Mouse (Mus musculus): Measurements from ENCODE around the gene Tnxb. TPM values are rescaled to one million over a fixed set of nuclear protein-coding genes. Genes with fewer than 3 reads are reported as not detected.

The Tnxb gene
- polyA plus RNA-seq, 1 experiment from 2014 or later: 0.62 TPM

DNA sequence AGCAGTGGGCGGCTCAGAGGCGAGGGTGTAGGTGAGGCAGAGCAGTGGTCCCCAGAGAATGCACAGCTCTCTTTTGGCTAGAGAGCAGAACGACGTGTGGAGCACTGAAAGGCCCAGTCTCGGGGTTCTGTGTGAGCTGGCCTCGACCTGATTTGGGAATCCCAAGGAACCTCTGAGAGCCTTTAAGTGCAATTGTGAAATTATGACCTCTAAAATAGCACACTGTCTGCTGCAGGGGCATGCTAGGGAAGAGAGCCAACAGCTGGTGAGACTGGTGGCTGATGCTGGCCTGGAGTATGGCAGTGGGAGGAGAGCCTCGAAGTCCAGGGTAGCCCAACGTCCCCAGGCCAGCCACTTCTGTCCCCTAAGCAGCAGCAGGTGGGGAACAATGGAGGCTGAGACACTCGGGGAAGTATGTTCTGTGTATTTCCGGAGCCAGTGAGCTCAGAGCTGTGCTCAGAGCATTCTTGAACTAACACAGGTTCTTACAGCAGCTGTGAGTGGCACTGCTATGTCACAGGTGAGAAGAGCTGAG, 13.4 kb downstream of the Tnxb start:
- no peak overlapping the region for H3K4me3 ChIP-seq (ENCODE audit: low read length)
- no peak for ATAC-seq (ENCODE audit: low read depth)
- H3K9me3 ChIP-seq (ENCODE audit: control insufficient read depth, low read length): no peaks in the 10 kb centered on the region
- H3K36me3 ChIP-seq (ENCODE audit: control insufficient read depth, insufficient read depth, low read length): no peaks in the 10 kb centered on the region
- H3K27ac ChIP-seq (ENCODE audit: low read length): no peak overlapping the region
- 53% methylated on average over 10 of the region's 10 CpGs for WGBS
- H3K4me2 ChIP-seq (ENCODE audit: low read depth, low read length): no peak overlapping the region
- peaks cover 14% of the 10 kb centered on the region; the same call in 1 of the 2 replicates for H3K27me3 ChIP-seq (ENCODE audit: control insufficient read depth, insufficient read depth, low read depth, low read length)
- peaks cover 24% of the 10 kb centered on the region for H3K4me1 ChIP-seq (replicated peaks; ENCODE audit: control insufficient read depth, insufficient read depth, low read length)
- no peak overlapping the region for H3K9ac ChIP-seq (ENCODE audit: low read length)

DNA sequence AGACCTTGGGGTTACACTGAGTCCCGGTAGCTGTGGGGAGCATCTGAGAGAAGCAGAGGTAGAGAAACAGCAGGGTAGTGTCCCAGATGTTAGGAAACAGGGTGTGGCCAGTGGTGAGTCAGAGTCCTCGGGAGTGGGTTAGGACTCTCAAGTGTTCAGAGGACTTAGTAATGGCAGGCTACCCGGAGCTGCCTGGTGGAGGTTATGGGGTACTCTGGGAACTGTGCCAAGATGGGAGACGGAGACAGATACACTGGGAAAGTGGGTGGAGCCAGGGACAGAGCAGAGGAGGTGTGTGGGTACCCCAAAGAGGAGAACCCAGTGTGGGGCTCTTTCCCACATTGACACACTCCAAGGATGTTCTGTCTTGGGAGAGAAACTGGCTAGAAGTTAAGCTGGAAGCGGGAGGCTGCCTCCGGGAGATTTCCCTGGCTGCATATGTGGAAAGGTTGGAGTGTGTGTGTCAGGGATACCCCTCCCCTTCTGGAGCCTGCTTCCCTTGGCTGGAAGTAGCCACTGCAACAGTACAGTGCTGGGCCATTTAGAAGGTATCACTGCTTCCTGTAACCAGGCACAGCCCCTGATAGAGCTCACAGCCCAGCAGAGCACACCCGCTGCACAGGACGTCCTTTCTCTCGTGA, 14.0 kb downstream of the Tnxb start:
- ATAC-seq (ENCODE audit: low read depth): 0 out of 2 replicates have a peak, but pooled peaks have one; percentile 21

DNA sequence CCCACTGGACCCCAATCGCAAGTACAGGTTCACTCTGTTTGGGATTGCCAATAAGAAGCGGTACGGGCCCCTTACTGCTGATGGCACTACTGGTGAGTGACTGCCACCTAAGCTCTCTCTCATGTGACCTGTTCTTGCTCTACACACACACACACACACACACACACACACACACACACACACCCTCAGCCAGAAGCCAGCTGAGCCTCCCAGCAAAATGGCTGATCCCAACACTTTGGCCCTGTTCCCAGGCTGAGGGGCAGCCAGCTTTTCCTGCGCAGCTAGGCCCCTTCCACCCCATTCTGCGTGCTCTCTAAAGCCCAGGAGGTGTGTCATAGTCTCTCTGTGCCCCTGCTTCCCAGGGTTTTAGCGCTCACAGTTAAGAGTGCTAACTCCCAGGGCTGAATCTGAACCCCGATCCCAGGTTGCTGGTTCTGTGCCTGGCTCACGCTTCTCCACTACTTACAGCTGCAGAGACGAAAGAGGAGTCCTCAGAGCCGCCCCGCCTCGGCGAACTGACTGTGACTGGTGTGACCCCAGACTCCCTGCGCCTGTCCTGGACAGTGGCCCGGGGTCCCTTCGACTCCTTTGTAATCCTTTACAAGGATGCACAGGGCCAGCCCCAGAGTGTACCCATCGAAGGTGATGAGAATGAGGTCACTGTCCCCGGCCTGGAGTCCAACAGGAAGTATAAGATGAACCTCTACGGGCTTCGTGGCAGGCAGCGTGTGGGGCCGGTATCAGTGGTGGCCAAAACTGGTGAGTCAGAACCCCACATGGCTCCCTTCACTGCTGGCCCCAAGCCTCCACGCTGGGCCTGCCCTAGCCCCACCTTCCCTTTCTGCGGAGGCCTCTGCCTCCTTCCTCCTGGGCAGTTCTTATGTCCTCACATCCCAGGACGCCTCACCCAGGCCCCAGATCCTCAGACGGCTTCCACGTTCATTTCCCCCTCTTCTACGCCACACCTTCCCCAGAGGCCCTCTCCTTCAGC, 15.1 kb downstream of the Tnxb start:
- H3K9me3 ChIP-seq (ENCODE audit: control insufficient read depth, low read length): no peaks in the 10 kb centered on the region
- no peaks in the 10 kb centered on the region for H3K36me3 ChIP-seq (ENCODE audit: control insufficient read depth, insufficient read depth, low read length)
- no peak overlapping the region for H3K4me2 ChIP-seq (ENCODE audit: low read depth, low read length)
- H3K9ac ChIP-seq (ENCODE audit: low read length): peak overlapping the region; percentile 34
- peak; percentile 81 for ATAC-seq (ENCODE audit: low read depth)
- peak overlapping the region; percentile 27 for H3K27ac ChIP-seq (ENCODE audit: low read length)
- peaks cover 24% of the 10 kb centered on the region for H3K4me1 ChIP-seq (replicated peaks; ENCODE audit: control insufficient read depth, insufficient read depth, low read length)
- peaks cover under 1% of the 10 kb centered on the region; the same call in 1 of the 2 replicates for H3K27me3 ChIP-seq (ENCODE audit: control insufficient read depth, insufficient read depth, low read depth, low read length)
- H3K4me3 ChIP-seq (ENCODE audit: low read length): no peak overlapping the region
- 57% methylated on average over 28 of the region's 28 CpGs for WGBS

More for the DNA sequence above, 14.0 kb downstream of the Tnxb start:
- no peaks in the 10 kb centered on the region for H3K9me3 ChIP-seq (ENCODE audit: control insufficient read depth, low read length)
- no peaks in the 10 kb centered on the region for H3K36me3 ChIP-seq (ENCODE audit: control insufficient read depth, insufficient read depth, low read length)
- H3K27ac ChIP-seq (ENCODE audit: low read length): 0 out of 2 replicates have a peak overlapping the region, but pooled peaks have one; percentile 3
- H3K4me2 ChIP-seq (ENCODE audit: low read depth, low read length): no peak overlapping the region
- H3K27me3 ChIP-seq (ENCODE audit: control insufficient read depth, insufficient read depth, low read depth, low read length): peaks cover 10% of the 10 kb centered on the region; the same call in 1 of the 2 replicates
- no peak overlapping the region for H3K4me3 ChIP-seq (ENCODE audit: low read length)
- H3K4me1 ChIP-seq (replicated peaks; ENCODE audit: control insufficient read depth, insufficient read depth, low read length): peaks cover 24% of the 10 kb centered on the region
- WGBS: 27% methylated on average over 9 of the region's 9 CpGs
- no peak overlapping the region for H3K9ac ChIP-seq (ENCODE audit: low read length)

DNA sequence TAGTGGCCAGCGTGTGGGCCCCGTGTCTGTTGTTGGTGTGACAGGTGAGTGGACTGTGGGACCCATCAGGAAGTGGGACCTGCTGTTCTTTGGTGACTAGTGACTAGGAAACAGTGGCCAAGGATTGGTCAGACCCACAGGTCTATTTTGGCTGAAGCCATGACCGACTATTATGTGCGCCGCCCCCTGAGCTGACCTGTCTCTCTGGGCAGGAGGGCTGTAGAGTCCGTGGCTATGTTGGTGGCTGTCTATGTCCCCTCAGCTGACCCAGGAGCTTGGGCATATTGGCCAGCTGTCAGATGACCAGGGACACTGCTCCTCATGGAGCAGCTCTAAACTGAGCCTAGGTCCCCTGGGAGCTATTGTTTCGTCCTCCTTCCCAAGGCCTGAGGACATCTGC, 18.6 kb downstream of the Tnxb start:
- H3K4me3 ChIP-seq (ENCODE audit: low read length): no peak overlapping the region
- no peak overlapping the region for H3K4me2 ChIP-seq (ENCODE audit: low read depth, low read length)
- no peak for ATAC-seq (ENCODE audit: low read depth)
- no peaks in the 10 kb centered on the region for H3K9me3 ChIP-seq (ENCODE audit: control insufficient read depth, low read length)
- no peak overlapping the region for H3K27ac ChIP-seq (ENCODE audit: low read length)
- WGBS: 91% methylated on average over 7 of the region's 7 CpGs
- no peaks in the 10 kb centered on the region for H3K36me3 ChIP-seq (ENCODE audit: control insufficient read depth, insufficient read depth, low read length)
- peaks cover 26% of the 10 kb centered on the region for H3K4me1 ChIP-seq (replicated peaks; ENCODE audit: control insufficient read depth, insufficient read depth, low read length)
- no peak overlapping the region for H3K9ac ChIP-seq (ENCODE audit: low read length)
- H3K27me3 ChIP-seq (ENCODE audit: control insufficient read depth, insufficient read depth, low read depth, low read length): no peaks in the 10 kb centered on the region

DNA sequence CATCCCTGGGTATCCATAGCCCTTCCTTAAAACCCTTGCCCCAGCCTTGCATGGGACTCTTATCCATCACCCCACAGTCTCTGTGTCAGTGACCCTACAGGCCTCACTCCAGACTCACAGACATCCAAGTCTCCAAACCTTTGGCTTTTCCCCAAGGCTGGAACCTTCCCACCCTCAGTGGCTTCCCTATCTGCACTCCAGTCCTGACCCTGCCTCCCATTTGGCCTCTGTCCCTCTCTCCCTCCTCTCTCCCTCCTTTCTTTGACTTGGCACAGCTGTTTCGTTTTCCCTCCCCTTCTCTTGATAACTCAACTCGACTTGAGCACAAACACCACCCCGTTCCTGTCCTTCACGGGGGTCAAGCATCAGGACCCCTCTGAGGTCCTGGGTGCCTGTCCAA, 20.1 kb downstream of the Tnxb start:
- ATAC-seq (ENCODE audit: low read depth): 0 out of 2 replicates have a peak, but pooled peaks have one; percentile 21
- no peak overlapping the region for H3K27ac ChIP-seq (ENCODE audit: low read length)
- H3K36me3 ChIP-seq (ENCODE audit: control insufficient read depth, insufficient read depth, low read length): no peaks in the 10 kb centered on the region
- no peak overlapping the region for H3K4me2 ChIP-seq (ENCODE audit: low read depth, low read length)
- no peaks in the 10 kb centered on the region for H3K9me3 ChIP-seq (ENCODE audit: control insufficient read depth, low read length)
- no peak overlapping the region for H3K4me3 ChIP-seq (ENCODE audit: low read length)
- H3K27me3 ChIP-seq (ENCODE audit: control insufficient read depth, insufficient read depth, low read depth, low read length): no peaks in the 10 kb centered on the region
- WGBS: 15% methylated on average over 4 of the region's 4 CpGs
- peaks cover 15% of the 10 kb centered on the region for H3K4me1 ChIP-seq (replicated peaks; ENCODE audit: control insufficient read depth, insufficient read depth, low read length)
- H3K9ac ChIP-seq (ENCODE audit: low read length): no peak overlapping the region

DNA sequence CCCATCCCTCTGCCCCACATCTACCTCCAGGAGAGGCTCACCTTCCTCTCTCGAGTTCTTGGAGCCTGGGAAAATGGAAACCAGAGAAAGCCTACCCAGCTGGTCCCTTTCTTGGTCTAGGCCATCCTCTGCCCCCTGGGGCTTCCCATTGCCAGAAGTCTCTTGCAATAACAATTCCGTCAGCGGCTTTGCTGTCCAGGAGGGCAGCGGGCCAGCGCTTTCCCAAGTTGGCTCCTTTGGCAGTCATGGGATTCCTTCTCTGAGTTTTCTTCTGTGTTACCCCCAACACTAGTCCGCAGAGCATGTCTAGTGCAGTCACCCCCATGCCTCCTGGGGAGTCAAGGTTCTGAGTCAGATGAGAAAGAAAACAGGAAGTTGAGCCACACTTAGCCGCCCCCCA, 22.6 kb downstream of the Tnxb start:
- Histone ChIP-seq H3K36me3 (ENCODE audit: control insufficient read depth, insufficient read depth, low read length) (no peaks in the 10 kb centered on the region), H3K4me1 (replicated peaks; ENCODE audit: control insufficient read depth, insufficient read depth, low read length) (peaks cover 14% of the 10 kb centered on the region), H3K27me3 (ENCODE audit: control insufficient read depth, insufficient read depth, low read depth, low read length) (no peaks in the 10 kb centered on the region), H3K9me3 (ENCODE audit: control insufficient read depth, low read length) (no peaks in the 10 kb centered on the region), H3K4me3 (ENCODE audit: low read length) (no peak overlapping the region), H3K27ac (ENCODE audit: low read length) (peak overlapping the region; percentile 21), H3K9ac (ENCODE audit: low read length) (no peak overlapping the region), H3K4me2 (ENCODE audit: low read depth, low read length) (no peak overlapping the region)
- 68% methylated on average over 7 of the region's 7 CpGs for WGBS
- peak; percentile 23; the same call in 1 of the 2 replicates for ATAC-seq (ENCODE audit: low read depth)

DNA sequence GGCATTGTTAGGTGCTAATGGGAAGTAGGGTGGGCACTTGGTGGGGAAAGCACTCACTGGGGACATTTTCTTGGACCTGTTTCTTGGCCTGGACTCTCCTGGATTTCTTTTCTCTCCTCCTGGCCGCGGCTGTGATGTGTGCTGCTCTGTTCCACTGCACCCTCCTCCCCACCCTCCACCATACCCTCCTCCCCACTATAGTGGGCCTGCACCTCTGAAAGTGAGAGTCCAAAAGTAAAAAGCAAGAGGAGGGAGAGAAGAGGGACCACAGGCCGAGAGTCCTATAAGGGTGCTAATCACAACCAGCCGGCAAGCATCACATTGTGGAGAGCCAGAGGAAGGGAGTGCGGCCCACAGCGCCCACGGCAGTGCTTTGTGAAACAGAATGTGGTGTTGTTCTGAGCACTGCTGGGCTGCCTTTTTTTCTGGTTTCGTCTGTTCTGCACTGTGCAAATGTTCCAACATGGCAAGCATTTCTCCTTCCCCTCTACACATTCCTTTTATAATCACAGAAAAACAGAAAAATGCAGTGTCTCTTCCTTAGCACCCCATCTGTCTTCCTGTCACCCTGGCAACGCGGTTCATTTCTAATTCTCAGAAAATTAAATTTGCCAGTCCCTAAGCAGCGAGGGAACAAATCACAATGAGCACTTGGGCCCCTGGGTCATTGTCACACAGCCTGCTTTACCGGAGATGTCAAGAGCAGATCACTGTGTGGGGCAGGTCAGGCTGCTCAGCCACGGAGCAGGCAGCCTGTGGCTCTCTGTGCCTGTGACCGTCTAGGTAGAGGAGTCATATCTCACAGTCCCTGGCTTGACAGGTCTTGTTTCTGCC, 29.5 kb downstream of the Tnxb start:
- no peaks in the 10 kb centered on the region for H3K4me1 ChIP-seq (replicated peaks; ENCODE audit: control insufficient read depth, insufficient read depth, low read length)
- peak; percentile 75 for ATAC-seq (ENCODE audit: low read depth)
- H3K4me3 ChIP-seq (ENCODE audit: low read length): no peak overlapping the region
- H3K9me3 ChIP-seq (ENCODE audit: control insufficient read depth, low read length): no peaks in the 10 kb centered on the region
- no peaks in the 10 kb centered on the region for H3K27me3 ChIP-seq (ENCODE audit: control insufficient read depth, insufficient read depth, low read depth, low read length)
- no peaks in the 10 kb centered on the region for H3K36me3 ChIP-seq (ENCODE audit: control insufficient read depth, insufficient read depth, low read length)
- 27% methylated on average over 14 of the region's 14 CpGs for WGBS
- H3K27ac ChIP-seq (ENCODE audit: low read length): no peak overlapping the region
- no peak overlapping the region for H3K9ac ChIP-seq (ENCODE audit: low read length)
- no peak overlapping the region for H3K4me2 ChIP-seq (ENCODE audit: low read depth, low read length)

DNA sequence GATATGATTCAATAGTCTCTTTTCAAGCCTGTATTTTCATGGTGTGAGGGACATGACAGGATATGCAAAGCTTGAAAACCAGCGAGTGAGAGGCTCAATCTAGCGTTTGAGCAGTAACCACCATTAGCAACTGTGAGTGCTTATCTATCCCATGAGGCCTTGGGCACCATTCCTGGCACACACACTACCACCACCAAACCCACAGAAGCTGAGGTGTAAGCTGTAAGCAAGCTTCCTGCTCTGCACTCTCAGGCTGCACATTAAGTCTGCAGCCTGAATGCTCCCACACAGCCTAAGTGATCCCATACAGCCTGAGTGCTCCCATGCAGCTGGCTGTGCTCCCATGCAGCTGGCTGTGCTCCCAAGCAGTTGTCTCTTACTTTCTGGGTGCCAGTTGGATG, 30.3 kb downstream of the Tnxb start:
- no peak overlapping the region for H3K9ac ChIP-seq (ENCODE audit: low read length)
- no peaks in the 10 kb centered on the region for H3K9me3 ChIP-seq (ENCODE audit: control insufficient read depth, low read length)
- no peaks in the 10 kb centered on the region for H3K27me3 ChIP-seq (ENCODE audit: control insufficient read depth, insufficient read depth, low read depth, low read length)
- no peak for ATAC-seq (ENCODE audit: low read depth)
- H3K4me2 ChIP-seq (ENCODE audit: low read depth, low read length): no peak overlapping the region
- no peak overlapping the region for H3K27ac ChIP-seq (ENCODE audit: low read length)
- no peaks in the 10 kb centered on the region for H3K36me3 ChIP-seq (ENCODE audit: control insufficient read depth, insufficient read depth, low read length)
- 28% methylated on average over 2 of the region's 2 CpGs for WGBS
- no peak overlapping the region for H3K4me3 ChIP-seq (ENCODE audit: low read length)
- no peaks in the 10 kb centered on the region for H3K4me1 ChIP-seq (replicated peaks; ENCODE audit: control insufficient read depth, insufficient read depth, low read length)
